Mouse (Mus musculus) heart, postnatal 4 days (tissue): Measurements from ENCODE around the gene Slc25a48. TPM values are rescaled to one million over a fixed set of nuclear protein-coding genes. Genes with fewer than 3 reads are reported as not detected.
A peak's percentile ranks its signal among the peaks of the same experiment; 100 is the strongest.

Experiments
- DNase-seq: peaks from one replicate; pipeline ENCODE4 v3.0.0; 2021
- total RNA-seq, 2 experiments: library from RNA; stranded (reverse); gene quantifications; 2 replicates each; pipeline ENCODE4 v1.2.3; 2021

Slc25a48 gene
- total RNA-seq, 2 experiments from 2014 or later: 0.07 TPM; not detected in 1

- DNase-seq: peak; percentile 23
Observed at GRCm38 (mm10) chr13:56449239-56450030, 11.3 kb downstream of the Slc25a48 start.

GRCm38 (mm10) chr13:56450035-56450434 lies 11.9 kb downstream of the Slc25a48 start:
- DNase-seq: no peak

GRCm38 (mm10) chr13:56458001-56458400 lies 19.8 kb downstream of the Slc25a48 start:
- DNase-seq: no peak

GRCm38 (mm10) chr13:56461460-56461859 lies 23.3 kb downstream of the Slc25a48 start:
- no peak for DNase-seq

GRCm38 (mm10) chr13:56462791-56463190 lies 24.6 kb downstream of the Slc25a48 start:
- no peak for DNase-seq

GRCm38 (mm10) chr13:56463261-56463660 lies 25.1 kb downstream of the Slc25a48 start:
- DNase-seq: no peak

GRCm38 (mm10) chr13:56463750-56464149 lies 25.6 kb downstream of the Slc25a48 start:
- no peak for DNase-seq

- DNase-seq: no peak
Observed at GRCm38 (mm10) chr13:56467786-56468185, 29.6 kb downstream of the Slc25a48 start.

- no peak for DNase-seq
Observed at GRCm38 (mm10) chr13:56468536-56468935, 30.4 kb downstream of the Slc25a48 start.

GRCm38 (mm10) chr13:56471211-56471610 lies 33.1 kb downstream of the Slc25a48 start:
- DNase-seq: no peak

GRCm38 (mm10) chr13:56471951-56472350 lies 33.8 kb downstream of the Slc25a48 start:
- DNase-seq: no peak

- no peak for DNase-seq
Observed at GRCm38 (mm10) chr13:56472661-56473060, 34.5 kb downstream of the Slc25a48 start.

- peak; percentile 59 for DNase-seq
Observed at GRCm38 (mm10) chr13:56475363-56475762, 37.2 kb downstream of the Slc25a48 start.

GRCm38 (mm10) chr13:56476790-56477189 lies 38.6 kb downstream of the Slc25a48 start:
- no peak for DNase-seq

GRCm38 (mm10) chr13:56477271-56477670 lies 39.1 kb downstream of the Slc25a48 start:
- DNase-seq: no peak

GRCm38 (mm10) chr13:56478027-56478426 lies 39.9 kb downstream of the Slc25a48 start:
- DNase-seq: no peak

- DNase-seq: no peak
Observed at GRCm38 (mm10) chr13:56482146-56482545, 44.0 kb downstream of the Slc25a48 start, which contains the start of gene Il9. Gene Il9, minus strand, starts transcription at chr13:56482246.

- no peak for DNase-seq
Observed at GRCm38 (mm10) chr13:56488012-56488411, 49.9 kb downstream of the Slc25a48 start.

GRCm38 (mm10) chr13:56494440-56494839 lies 56.3 kb downstream of the Slc25a48 start:
- no peak for DNase-seq

- DNase-seq: peak; percentile 17
Observed at GRCm38 (mm10) chr13:56500132-56500531, 62.0 kb downstream of the Slc25a48 start.

GRCm38 (mm10) chr13:56500636-56501035 lies 62.5 kb downstream of the Slc25a48 start:
- no peak for DNase-seq

GRCm38 (mm10) chr13:56501866-56502420 lies 63.8 kb downstream of the Slc25a48 start:
- no peak for DNase-seq

GRCm38 (mm10) chr13:56506871-56507496 lies 68.8 kb downstream of the Slc25a48 start:
- no peak for DNase-seq

- no peak for DNase-seq
Observed at GRCm38 (mm10) chr13:56509796-56510195, 71.6 kb downstream of the Slc25a48 start.
